Mouse (Mus musculus): ENCODE measurements around the gene Pex11b. TPM values are rescaled to one million over a fixed set of nuclear protein-coding genes. Genes with fewer than 3 reads are reported as not detected.

Pex11b gene
- polyA plus RNA-seq, 1 experiment: 31.3 TPM

GRCm38 (mm10) chr3:96671519-96671918 is 36.3 kb downstream of the Pex11b start:
- Histone ChIP-seq H3K4me1 (ENCODE audit: control insufficient read depth, insufficient read depth, low read length) (peaks cover 10% of the 10 kb centered on the region; the same call in 1 of the 2 replicates), H3K4me3 (ENCODE audit: insufficient read depth, low read length) (no peak overlapping the region), H3K27ac (ENCODE audit: insufficient read depth, low read length) (no peak overlapping the region)
- TF ChIP-seq CTCF (IDR thresholded peaks at IDR 0.05; ENCODE audit: borderline replicate concordance, insufficient read depth, low read length) (no peak), POLR2A (IDR thresholded peaks at IDR 0.05; ENCODE audit: low read depth, low read length) (no peak)

DNA sequence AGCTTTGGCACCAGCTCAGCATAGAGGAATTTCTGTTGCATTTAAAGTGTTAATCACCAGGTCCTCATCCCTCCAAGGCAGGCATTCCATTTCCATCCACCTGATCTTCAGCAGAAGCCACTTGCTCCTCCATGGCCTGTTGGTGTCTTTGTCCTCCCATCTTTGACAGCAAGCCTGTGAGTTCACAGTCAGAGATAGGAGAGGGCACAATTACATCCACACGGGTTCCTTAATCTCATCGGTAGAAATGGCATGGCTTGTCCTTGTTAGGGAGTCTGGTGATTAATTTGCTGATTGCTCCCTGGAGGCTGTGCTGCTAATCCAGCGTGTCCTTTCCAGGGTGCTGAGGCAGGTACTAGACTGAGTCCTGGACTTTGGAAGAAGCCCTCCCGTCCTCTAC is 38.3 kb downstream of the Pex11b start:
- H3K4me1 ChIP-seq (ENCODE audit: control insufficient read depth, insufficient read depth, low read length): peaks cover 10% of the 10 kb centered on the region; the same call in 1 of the 2 replicates
- H3K4me3 ChIP-seq (ENCODE audit: insufficient read depth, low read length): no peak overlapping the region
- no peak for TF ChIP-seq CTCF (IDR thresholded peaks at IDR 0.05; ENCODE audit: borderline replicate concordance, insufficient read depth, low read length)
- no peak for TF ChIP-seq POLR2A (IDR thresholded peaks at IDR 0.05; ENCODE audit: low read depth, low read length)
- no peak overlapping the region for H3K27ac ChIP-seq (ENCODE audit: insufficient read depth, low read length)

DNA sequence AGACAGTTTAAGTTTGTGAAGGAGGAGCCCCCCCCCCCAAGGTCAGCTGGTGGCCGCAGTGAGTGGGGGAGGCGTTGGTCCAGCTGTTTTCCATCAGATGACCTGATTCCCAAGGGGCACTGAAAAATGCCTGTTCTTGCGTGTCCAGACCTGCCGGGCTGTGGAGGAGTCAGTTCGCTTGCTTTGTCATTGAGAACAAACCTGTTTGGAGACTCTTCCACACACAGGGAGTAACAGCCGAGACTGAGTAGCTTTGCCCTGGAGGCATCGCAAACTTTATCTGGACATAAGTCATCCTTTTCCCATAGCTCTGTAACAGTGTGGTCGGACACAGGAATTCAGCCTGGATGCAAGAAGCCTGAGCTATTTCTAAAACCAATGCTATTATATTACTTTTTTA is 39.3 kb downstream of the Pex11b start:
- no peak overlapping the region for H3K4me3 ChIP-seq (ENCODE audit: insufficient read depth, low read length)
- peaks cover 13% of the 10 kb centered on the region for H3K4me1 ChIP-seq (ENCODE audit: control insufficient read depth, insufficient read depth, low read length)
- TF ChIP-seq CTCF (IDR thresholded peaks at IDR 0.05; ENCODE audit: borderline replicate concordance, insufficient read depth, low read length) (no peak), POLR2A (IDR thresholded peaks at IDR 0.05; ENCODE audit: low read depth, low read length) (no peak)
- H3K27ac ChIP-seq (ENCODE audit: insufficient read depth, low read length): peak overlapping the region; percentile 10; the same call in 1 of the 2 replicates

GRCm38 (mm10) chr3:96675171-96675570 is 40.0 kb downstream of the Pex11b start:
- TF ChIP-seq POLR2A (IDR thresholded peaks at IDR 0.05; ENCODE audit: low read depth, low read length) (no peak), CTCF (IDR thresholded peaks at IDR 0.05; ENCODE audit: borderline replicate concordance, insufficient read depth, low read length) (no peak)

DNA sequence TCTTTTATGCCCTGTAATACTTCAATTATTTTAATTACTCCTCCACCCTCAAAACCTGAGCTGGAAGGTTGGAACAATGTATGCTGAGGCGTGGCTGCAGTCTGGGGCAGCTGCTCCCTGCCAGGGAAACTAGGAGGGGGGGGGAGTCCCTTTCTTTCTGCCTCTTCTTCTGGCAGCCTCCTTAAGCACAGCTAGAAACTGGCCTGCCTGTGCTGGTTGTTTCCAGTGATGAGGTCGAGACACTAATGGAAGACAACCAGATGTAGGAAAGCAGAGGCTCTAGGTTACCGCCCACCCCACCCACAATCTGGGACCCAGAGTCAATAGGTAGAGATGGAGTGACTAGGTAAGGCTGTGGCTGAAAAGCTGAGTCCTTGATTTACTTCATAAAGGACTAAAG is 40.5 kb downstream of the Pex11b start:
- Histone ChIP-seq H3K27ac (ENCODE audit: insufficient read depth, low read length) (no peak overlapping the region), H3K4me3 (ENCODE audit: insufficient read depth, low read length) (no peak overlapping the region), H3K4me1 (ENCODE audit: control insufficient read depth, insufficient read depth, low read length) (peaks cover 12% of the 10 kb centered on the region)
- no peak for TF ChIP-seq CTCF (IDR thresholded peaks at IDR 0.05; ENCODE audit: borderline replicate concordance, insufficient read depth, low read length)
- no peak for TF ChIP-seq POLR2A (IDR thresholded peaks at IDR 0.05; ENCODE audit: low read depth, low read length)

More at GRCm38 (mm10) chr3:96675171-96675570, 40.0 kb downstream of the Pex11b start:
- Histone ChIP-seq H3K27ac (ENCODE audit: insufficient read depth, low read length) (peak overlapping the region; percentile 15; the same call in 1 of the 2 replicates), H3K4me3 (ENCODE audit: insufficient read depth, low read length) (no peak overlapping the region), H3K4me1 (ENCODE audit: control insufficient read depth, insufficient read depth, low read length) (peaks cover 16% of the 10 kb centered on the region)

GRCm38 (mm10) chr3:96678456-96678855 is 43.3 kb downstream of the Pex11b start:
- Histone ChIP-seq H3K4me1 (ENCODE audit: control insufficient read depth, insufficient read depth, low read length) (peaks cover 12% of the 10 kb centered on the region), H3K4me3 (ENCODE audit: insufficient read depth, low read length) (no peak overlapping the region), H3K27ac (ENCODE audit: insufficient read depth, low read length) (no peak overlapping the region)
- no peak for TF ChIP-seq POLR2A (IDR thresholded peaks at IDR 0.05; ENCODE audit: low read depth, low read length)

- H3K27ac ChIP-seq (ENCODE audit: insufficient read depth, low read length): no peak overlapping the region
- TF ChIP-seq CTCF (IDR thresholded peaks at IDR 0.05; ENCODE audit: borderline replicate concordance, insufficient read depth, low read length): no peak
- TF ChIP-seq POLR2A (IDR thresholded peaks at IDR 0.05; ENCODE audit: low read depth, low read length): no peak
- H3K4me1 ChIP-seq (ENCODE audit: control insufficient read depth, insufficient read depth, low read length): peaks cover 9% of the 10 kb centered on the region
- H3K4me3 ChIP-seq (ENCODE audit: insufficient read depth, low read length): no peak overlapping the region
Measured at GRCm38 (mm10) chr3:96679159-96679674, 44.0 kb downstream of the Pex11b start.

DNA sequence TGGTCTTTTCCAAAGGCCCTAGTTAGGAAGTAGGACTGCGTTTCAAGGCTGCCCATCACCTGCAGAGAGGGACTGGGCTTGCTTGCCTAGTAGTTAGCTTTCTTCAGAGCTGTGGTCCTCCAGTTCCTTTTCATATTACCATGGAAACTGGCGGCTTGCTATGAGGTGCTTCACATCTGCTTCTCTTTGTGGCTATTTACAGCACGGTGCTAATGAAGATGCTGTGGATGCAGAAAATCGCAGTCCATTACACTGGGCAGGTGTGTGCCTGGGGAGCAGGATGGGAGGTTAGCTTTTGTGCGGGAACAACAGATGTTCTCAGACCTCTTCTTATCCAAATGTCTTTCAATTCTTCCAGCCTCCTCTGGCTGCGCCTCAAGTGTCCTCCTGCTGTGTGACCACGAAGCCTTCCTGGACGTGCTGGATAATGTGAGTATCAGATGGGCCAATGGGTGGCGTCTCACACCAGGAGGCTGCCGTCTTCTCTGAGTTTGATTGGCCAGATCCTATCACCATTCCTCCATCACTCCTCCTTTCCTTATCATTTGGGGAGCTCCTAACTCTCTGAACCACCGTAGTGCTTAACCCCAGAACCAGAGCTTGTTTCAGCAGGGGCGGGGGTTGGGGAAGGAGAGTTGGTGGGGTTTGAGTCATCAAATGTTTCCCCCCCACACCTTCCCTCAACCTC is 45.2 kb downstream of the Pex11b start:
- TF ChIP-seq CTCF (IDR thresholded peaks at IDR 0.05; ENCODE audit: borderline replicate concordance, insufficient read depth, low read length): no peak
- no peak for TF ChIP-seq POLR2A (IDR thresholded peaks at IDR 0.05; ENCODE audit: low read depth, low read length)
- H3K4me3 ChIP-seq (ENCODE audit: insufficient read depth, low read length): no peak overlapping the region
- no peak overlapping the region for H3K27ac ChIP-seq (ENCODE audit: insufficient read depth, low read length)
- peaks cover 6% of the 10 kb centered on the region for H3K4me1 ChIP-seq (ENCODE audit: control insufficient read depth, insufficient read depth, low read length)

- Histone ChIP-seq H3K27ac (ENCODE audit: insufficient read depth, low read length) (no peak overlapping the region), H3K4me1 (ENCODE audit: control insufficient read depth, insufficient read depth, low read length) (peaks cover 6% of the 10 kb centered on the region), H3K4me3 (ENCODE audit: insufficient read depth, low read length) (no peak overlapping the region)
- TF ChIP-seq POLR2A (IDR thresholded peaks at IDR 0.05; ENCODE audit: low read depth, low read length) (no peak), CTCF (IDR thresholded peaks at IDR 0.05; ENCODE audit: borderline replicate concordance, insufficient read depth, low read length) (no peak)
Measured at GRCm38 (mm10) chr3:96683496-96683895, 48.3 kb downstream of the Pex11b start.

GRCm38 (mm10) chr3:96684151-96684821 is 49.1 kb downstream of the Pex11b start:
- Histone ChIP-seq H3K27ac (ENCODE audit: insufficient read depth, low read length) (no peak overlapping the region), H3K4me1 (ENCODE audit: control insufficient read depth, insufficient read depth, low read length) (peaks cover 5% of the 10 kb centered on the region), H3K4me3 (ENCODE audit: insufficient read depth, low read length) (no peak overlapping the region)
- TF ChIP-seq CTCF (IDR thresholded peaks at IDR 0.05; ENCODE audit: borderline replicate concordance, insufficient read depth, low read length) (no peak), POLR2A (IDR thresholded peaks at IDR 0.05; ENCODE audit: low read depth, low read length) (no peak)

All from embryonic fibroblast, embryonic 13.5 days (primary cell).